Mouse (Mus musculus) CD4-positive, CD25-positive, alpha-beta regulatory T cell, adult 2 months (primary cell): ENCODE data around the gene Stab1.

Experiments used
- DNase-seq: peaks from one replicate; pipeline ENCODE4 v3.0.0-alpha.2; 2012; ENCODE audit warnings: low read depth, low spot score

The Stab1 gene

DNA sequence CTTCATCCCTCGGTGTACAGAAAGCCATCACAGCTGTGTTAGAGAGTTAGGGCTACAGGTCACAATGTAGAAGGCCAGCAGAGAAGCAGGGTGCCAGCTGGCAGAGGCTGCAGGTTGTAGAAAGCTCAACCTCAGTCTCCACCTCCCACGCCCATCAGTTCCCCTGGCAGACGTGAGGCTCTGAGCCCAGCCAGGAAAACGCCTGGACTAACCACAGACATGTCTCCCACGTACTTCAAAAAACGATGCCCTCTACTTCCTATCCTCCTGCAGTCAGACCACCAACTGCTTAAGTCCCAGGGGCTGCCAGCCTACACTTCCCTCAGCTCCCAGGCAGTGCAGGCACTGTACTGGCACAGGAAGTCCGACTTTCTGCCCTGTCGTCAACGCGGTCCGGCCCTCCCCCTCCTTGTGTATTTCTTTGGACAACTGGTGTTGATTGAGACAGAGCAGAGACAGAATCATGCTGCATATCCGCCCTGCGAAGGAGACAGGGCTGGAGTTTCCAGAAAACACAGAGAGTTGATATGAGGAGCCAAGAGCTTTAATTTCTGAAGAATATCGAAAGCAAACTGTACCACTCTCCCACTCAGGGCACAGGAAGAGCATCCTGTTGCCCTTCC is 26.6 kb upstream of the Stab1 start:
- peak; percentile 58 for DNase-seq

DNA sequence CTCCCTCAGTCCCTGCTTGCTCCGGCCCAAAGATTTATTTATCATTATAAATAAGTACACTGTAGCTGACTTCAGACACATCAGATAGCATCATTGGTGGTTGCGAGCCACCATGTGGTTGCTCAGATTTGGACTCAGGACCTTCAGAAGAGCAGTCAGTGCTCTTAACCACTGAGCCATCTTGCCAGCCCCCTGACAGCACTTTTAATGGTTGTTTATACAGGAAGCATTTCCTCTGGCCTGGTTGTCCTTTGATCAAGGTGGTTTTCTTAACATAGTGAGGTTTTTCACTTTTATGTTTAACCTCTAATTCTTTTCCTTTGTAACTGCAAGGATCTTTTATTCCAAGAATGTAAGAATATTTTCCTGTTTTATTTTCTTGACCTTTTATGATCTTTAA is 26.0 kb upstream of the Stab1 start:
- DNase-seq: peak; percentile 48

DNA sequence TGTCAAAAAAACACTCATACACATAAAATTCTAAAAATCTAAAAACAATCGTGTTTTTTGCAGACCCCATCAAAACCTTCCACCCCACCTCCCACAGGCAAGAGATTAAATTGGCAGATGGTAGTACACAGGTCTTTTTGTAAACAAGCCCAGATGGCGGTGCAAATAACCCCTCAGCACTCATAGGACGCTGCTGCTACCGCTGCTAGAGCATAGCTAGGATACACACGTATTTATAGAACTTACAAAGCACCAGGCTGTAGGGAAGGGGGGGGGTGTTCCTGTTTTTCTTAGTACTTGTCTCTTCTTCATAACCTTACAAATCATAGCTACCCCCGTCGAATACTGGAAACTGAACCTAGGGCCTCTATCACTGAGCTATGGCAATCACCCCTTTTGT is 25.4 kb upstream of the Stab1 start:
- DNase-seq: no peak

DNA sequence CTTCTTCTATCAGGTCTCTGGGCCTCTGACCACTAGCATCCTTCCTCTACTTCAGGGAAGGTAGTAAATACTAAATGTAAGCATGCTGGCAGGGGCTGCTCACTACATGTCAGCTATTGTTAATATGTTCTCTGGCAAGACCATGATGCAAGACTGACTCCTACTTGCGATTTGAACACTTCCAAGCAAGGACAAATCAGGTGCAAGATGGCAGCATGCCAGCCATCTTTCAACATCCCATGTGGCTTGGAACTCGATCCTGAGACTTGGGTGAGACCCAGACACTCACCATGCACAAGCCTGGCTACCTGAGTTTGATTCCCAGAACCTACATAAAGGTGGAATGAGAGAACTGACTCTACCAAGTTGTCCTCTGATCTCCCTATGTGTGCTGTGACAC is 23.5 kb upstream of the Stab1 start:
- no peak for DNase-seq

DNA sequence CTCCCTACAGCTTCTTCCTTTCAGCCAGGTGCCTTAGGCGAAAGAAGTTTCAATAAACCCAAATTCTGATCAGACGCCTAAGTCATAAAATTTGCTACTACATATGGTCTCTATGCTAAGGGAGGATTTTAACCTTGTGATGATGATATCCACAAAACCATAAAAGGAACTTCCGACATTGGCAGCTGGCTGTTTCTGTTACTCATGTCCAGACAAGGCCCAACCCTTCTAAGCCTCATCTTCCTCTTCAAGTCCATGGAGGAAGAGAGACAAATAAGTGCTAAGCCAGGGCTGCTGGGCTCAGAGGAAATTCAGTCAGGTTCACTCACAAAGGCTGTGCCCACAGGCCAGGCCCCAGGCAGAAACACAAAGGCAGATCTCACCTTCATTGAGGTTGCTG is 20.9 kb upstream of the Stab1 start:
- no peak for DNase-seq

DNA sequence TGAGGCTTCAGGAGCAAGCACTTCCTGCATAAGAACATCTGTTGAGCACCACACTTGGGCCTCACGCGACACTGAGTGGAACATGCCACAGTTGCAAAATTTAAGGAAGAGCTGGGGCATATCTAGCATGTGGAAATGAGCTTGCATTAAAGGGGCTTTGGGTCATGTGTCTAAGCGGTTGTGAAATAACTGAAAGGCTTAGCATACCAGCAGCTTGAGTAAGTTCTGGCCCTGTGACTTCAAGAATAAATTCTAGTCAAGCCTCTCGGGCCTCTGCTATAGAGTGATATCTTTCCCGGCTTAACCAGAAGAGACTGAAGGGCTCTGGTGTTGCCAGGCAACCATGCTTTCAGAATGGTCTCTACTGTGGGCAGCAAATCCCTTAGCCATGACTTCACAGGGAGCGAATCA is 20.3 kb upstream of the Stab1 start:
- DNase-seq: no peak

DNA sequence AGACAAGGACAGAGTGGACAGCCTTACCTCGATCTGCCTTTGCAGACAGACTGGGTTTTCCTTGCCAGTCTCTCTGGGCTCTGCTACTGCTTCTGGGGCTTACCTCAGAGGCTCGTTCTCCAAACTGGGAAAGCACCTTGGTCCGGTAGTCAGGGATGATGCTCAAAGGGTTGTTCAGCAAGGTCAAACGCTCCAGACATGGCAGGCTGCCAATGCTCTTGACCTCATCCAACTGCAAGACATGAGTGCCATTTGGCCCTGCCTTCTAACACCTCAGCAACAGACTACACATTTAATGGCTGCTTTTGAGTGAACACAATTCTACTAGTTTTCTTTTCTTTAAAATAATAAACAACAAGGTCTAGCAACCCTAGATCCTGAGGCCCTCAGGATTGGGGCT is 18.2 kb upstream of the Stab1 start:
- DNase-seq: no peak

DNA sequence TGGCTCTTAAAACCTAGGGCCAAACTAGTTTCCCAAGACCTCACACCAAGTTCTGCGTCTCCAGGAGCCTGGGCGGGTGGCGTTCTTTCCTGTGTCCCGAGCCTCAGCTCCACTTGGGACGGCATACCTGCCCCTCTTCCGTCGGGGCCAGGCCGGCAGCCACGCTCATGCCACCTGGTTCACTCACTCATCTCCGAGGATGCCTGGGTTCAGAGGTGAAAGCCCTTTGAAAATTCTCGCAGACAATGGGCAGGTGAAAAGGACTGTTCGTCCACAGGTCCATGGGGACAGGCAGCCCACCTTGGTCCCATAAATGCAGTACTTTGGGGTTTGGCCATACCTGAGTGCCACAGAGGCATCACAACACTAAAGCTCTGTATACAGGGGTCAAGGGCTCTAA is 15.8 kb upstream of the Stab1 start:
- DNase-seq: no peak

DNA sequence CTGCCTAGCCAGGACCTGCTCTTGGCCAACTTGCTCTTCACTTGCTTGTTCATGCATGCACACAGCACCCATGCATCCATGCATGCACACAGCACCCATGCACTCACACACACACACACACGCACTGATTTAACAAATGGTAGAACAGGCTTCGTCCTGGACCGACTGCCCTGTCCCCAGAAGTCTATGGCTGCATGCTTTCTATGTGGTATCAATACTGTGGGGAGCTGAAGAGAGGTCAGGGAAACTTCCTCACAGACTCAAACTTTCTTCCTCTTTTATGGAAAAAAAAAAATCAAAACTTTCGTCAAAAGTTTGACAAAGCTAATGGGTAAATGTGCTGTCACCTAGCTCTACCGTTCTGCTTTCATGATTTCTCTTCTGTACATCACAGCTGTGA is 15.1 kb upstream of the Stab1 start:
- DNase-seq: no peak

DNA sequence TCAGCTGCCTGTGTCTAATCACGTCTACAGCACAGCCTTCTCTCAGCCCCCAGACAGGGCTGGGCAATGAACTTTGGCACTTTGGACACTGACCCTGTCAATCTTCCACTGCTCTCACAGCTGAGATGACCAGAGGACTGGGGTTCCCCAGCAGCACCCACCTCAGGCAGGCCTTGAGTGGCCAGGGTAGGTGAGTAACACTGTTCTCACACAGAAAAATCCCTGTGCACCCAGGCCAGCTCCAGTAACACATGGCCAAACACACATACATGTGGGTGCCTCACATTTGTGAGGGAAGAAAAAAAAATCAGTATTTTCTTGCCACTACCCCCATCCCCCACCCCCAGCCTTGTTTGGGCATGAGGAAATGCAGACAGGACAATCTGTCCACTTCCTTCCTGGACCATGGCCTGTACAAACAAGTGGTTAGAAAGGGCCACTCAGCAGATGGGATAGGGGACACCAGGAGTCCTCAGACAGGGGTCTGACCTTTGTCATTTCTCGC is 14.4 kb upstream of the Stab1 start:
- DNase-seq: no peak

DNA sequence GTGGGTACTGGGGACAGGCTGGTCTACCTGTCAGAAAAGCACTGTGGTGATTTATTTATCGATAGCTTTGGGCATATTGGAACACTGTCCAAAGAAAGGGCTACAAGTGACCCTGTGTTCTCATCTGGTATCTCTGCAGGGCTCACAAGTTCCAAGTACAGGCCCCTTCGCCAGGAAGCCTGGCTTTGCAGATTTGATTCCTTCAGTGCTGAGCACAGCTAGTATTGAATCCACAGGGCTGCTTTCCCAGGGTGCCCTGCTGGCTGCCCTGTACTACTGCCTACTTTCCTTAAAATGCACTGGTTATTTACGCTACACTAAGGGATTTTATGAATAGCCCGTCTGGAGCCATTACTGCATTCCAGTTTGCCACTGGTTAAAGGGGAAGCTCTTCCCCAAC is 13.1 kb upstream of the Stab1 start:
- no peak for DNase-seq

DNA sequence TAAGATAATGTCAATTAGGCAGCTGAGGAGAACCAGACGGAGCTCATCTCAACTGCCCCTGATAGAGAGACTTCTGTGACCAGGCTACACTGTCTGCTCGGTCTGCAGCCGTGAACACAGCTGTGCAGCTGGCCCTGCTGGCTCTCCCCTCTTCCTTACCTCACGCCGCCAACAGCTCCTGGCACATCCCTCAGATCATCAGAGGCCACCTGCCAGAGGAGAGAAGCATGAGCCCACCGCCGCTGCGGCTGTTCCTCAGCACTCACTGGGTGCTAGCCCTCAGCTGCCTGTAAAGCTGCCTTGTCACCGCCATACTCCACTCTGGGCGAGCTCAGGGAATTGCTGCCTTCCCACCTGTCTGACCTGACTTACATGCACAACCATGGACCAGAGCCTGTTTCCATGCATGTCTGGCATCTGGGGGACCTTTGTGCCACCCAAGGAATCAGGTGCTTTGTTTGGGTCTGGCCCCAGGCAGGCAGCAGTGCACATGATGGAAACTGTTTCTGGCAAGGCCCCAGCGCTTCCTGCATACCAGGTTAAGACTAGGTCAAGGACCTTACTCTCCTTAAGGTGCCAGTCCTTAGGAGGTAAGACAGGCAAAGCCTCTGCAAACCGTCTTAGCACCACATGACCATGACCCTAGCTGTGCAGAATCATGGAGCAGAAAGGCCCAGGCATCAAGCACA is 11.4 kb upstream of the Stab1 start:
- DNase-seq: no peak

DNA sequence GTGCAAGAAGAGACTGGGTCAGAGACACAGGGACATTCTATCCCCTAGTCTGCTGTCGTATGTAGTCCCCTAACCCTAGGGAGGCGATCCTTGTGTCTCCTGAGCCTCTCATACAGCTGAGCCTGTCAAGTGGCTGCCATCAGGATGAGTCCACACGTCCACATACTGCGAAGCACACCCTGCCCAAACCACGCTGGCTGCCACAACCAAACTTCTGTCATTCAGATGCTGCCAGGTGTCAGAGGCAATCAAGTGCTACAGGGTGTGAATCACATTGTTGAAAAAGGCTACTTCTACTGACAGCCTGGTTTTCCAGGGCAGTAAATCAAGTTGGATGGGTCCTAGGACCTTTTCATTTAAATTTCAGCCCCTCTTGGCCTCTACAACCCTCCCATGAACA is 9.3 kb upstream of the Stab1 start:
- no peak for DNase-seq

DNA sequence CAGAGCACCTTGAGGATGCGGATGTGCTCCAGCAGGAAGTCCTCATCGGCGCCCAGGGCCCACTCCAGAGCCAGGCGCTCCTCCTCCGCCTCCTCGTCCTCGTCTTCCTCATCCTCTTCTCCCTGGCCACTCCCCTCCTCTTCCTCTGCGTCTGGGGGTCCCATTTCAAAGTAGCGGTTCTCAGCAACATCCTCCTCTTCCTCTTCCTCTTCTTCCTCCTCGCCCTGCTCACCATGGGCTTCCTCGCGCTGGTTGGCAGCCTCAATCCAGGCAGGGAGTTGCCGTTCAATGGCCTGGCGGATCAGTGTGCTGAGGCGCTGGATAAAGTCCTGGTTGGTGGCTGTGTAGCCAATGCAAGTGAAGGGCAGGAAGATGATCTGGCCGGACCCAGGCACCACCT is 8.8 kb upstream of the Stab1 start:
- no peak for DNase-seq

DNA sequence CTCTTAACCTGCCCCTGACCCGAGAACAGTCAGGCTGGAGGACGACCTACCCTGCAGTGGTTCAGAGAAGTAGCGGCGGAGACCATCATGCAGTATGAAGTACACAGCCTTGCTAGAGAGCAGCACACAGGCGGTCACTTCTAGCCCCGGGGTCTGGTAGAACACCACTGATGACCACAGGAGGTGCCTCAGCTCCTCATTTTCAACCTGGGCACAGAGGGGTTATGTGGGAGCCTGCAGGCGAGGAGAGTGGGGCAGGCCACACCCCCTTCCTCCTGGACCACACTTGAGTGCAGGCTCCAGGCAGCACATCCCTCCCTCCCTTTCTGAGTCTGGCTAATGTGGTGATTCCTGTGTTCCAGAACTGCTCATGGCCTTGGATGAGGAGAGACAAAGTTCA is 5.1 kb upstream of the Stab1 start:
- DNase-seq: no peak

DNA sequence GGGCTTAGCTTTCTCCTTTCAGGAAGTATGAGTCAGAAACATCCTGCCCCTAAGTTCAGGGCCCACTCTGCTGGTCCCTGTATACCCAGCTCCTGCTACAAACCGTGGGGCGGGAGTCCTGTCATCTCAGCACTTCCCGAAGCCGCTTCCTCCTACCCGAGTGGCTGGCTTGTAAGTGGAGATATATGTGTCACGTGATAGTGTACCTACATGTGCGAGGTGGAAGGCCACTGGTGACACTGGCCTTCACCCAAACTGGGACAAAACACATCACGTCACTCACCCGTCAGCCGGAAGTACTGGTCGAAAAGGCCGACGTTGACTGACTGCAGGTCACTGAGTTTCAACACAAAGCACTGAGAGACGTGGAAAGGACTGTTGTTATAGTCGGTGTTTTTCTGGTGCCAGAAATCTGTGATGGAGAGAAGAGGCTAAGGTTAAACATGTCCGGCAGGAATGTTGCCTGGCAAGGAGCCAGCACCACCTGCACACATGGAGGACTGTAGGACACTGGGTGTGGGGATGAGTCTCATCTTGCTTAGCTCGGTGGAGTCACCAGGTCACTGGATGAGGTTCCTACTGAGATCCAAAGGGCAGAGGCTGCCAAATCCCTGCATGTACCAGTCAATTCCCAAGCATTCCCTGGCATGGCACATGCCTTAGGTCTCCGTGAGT is 4.5 kb upstream of the Stab1 start:
- DNase-seq: no peak

DNA sequence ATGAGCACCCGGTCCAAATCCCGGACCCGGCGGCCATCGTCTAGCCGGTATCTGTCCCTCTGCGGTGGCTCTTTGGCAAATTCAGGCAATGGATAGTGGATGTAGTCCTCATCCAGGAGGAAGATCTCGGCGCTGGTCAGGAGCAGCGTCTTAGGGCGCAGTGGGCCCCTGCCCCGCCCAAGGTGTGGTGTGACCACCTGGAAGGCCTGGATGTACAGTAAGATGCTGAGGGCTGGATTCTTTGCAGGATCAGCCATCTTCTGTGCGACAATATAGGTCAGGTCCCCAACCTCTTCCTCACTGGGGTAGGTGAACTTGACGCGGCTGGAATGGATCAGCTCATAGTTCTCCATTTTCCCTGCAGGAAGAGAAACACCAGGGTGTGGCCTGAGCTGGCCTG is 3.4 kb upstream of the Stab1 start:
- DNase-seq: no peak

DNA sequence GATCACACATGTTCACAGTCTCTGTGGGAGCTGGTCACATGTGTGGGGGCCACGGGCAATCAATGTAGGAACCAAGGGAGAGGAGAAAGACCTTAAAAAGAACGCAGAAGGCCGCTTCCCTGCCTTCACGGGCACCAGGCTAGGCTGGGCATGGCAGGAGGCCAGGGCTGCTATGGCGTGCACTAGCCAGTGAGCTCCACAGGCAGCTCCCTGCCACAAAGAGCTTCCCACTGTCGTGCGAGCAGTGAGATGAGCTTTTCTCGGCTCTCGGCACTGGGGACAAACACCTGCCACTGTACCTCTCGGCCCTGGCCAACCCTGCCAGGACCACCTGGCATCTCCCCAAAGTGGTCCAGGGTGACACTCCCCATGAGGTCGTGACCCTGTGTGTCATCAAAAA is 2.9 kb upstream of the Stab1 start:
- no peak for DNase-seq

DNA sequence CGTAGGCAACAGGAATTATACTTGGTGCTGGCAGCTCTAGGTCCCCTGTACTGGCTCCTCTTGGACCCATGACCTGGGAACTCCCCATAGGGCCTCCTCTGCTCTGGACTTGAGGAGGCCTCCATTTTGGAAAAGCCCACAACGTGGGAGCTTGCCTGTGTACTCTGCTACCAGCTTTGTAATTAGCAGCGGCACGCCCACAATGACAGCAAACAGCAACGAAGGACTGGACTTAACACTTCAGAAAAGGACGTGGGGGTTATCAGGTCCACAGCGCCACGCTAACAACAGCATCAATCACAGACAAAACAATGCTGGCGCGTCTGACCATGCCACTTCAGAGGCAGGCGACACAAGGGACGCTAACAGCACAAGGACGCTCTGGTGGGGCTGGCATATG is 2.5 kb upstream of the Stab1 start:
- no peak for DNase-seq

DNA sequence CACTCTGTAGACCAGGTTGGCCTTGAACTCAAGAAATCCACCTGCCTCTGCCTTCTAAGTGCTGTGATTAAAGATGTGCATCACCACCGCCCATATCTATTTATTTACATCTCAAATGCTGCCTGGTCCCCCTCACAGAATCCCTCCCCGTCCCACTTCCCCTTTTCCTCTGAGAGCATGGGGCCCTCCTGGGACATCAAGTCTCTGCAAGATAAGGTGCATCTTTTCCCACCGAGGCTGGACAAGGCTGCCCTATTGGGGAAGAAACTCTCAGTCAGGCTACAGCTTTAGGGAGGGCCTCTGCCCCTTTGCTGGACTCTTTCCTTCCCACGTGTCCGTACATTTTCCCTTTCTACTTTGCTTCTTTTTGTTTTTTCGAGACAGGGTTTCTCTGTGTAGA is 1.1 kb upstream of the Stab1 start:
- DNase-seq: no peak

DNA sequence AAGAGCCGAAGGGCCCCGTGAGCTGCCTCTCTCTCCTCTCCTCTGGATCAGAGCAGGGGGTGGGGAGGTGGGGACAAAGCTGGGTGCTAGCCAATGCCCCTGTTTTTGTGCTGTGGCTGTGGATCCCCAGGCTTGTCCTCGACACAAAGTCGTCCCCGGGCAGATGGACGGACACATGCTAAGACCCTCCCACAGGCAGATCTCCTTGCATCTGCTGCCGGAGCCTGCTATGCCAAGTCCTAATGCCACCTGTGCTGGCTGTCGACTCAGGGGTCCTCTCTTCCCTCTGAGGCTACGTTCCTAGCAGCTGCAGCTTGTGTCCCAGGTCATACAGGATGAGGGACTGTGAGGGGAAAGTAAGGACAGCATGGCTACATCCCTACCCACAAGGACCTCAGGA is 1.6 kb downstream of the Stab1 start:
- no peak for DNase-seq

DNA sequence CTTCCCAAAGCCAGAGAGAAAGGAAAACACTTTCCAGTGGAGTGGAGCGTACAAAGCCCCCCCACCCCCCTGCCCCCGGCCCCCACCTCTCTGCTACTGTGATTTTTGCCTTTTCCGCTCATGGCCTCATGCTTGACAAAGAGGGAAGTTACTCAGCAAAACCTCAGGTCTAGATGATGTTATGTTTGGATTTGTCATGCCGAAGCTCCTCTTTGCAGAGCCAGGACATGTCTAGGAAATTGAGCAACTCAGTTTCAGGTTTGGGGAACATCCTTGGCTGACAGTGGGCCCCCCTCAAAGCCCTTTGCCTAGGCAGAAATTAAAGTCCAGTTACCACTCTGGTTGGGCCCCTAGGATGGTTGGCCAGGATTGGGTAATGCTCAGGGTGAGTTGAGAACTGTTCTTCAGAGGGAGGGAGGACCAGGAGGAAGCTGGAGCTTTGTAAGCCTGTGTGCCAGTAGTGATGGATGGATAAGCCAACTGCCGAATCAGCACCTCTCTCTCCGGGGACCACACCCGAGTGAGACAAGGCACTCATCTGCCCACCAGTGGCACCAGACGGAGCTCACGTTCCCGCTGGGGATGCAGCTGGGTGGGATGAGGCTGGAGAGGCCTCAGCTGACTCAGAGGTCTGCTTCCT is 2.3 kb downstream of the Stab1 start:
- DNase-seq: no peak

DNA sequence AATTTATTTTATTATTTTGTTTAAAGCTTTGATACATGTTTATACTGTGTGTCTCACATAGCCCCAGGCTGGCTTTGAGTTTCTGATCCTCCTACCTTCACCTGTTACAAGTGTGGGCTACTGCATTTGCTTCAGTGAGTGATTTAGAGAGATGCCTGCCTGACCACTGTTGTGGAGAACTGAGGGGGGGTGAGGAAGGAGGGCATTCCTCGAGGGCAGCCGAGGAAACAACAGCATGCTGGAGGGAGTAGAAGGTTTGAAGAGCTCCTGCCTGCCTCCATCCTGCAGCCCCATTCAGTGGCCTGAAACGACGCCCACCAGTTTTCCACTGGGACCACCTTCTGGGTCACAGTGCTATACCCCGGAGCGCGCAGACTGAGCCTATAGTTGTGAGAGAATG is 3.0 kb downstream of the Stab1 start:
- DNase-seq: no peak
